In genomic region chrX:53097786-53098185, GRCm38 (mm10) we compare ENCODE assay signal across 19 mouse cellular contexts.
"Had no signal": no experiment of that assay in that cellular context is flagged by ENCODE, and none has a peak within 500 bp of the region (broad histone marks: within the 10 kb centered on the region; RNA-seq: fewer than 3 reads in every experiment).

No protein-coding gene starts in this region.

- H3K27ac ChIP-seq: midbrain, embryonic 10.5 days; midbrain, embryonic 12.5 days; neural tube, embryonic 13.5 days; neural tube, embryonic 15.5 days had no signal

- H3K4me1 ChIP-seq: midbrain, embryonic 10.5 days; midbrain, embryonic 12.5 days; neural tube, embryonic 13.5 days; neural tube, embryonic 15.5 days had no signal

- H3K9me3 ChIP-seq: midbrain, embryonic 10.5 days; midbrain, embryonic 12.5 days; neural tube, embryonic 13.5 days; neural tube, embryonic 15.5 days had no signal

- H3K4me3 ChIP-seq: midbrain, embryonic 10.5 days; midbrain, embryonic 12.5 days; myocyte; neural tube, embryonic 13.5 days; neural tube, embryonic 15.5 days had no signal

- H3K9ac ChIP-seq: lung, embryonic 14.5 days; midbrain, embryonic 12.5 days; neural tube, embryonic 13.5 days; neural tube, embryonic 15.5 days had no signal

- H3K36me3 ChIP-seq: midbrain, embryonic 10.5 days; midbrain, embryonic 12.5 days; neural tube, embryonic 13.5 days; neural tube, embryonic 15.5 days had no signal

- ATAC-seq: midbrain, embryonic 16.5 days had no signal

- H3K4me2 ChIP-seq: lung, embryonic 14.5 days; midbrain, embryonic 12.5 days; neural tube, embryonic 13.5 days; neural tube, embryonic 15.5 days had no signal

- H3K27me3 ChIP-seq: midbrain, embryonic 12.5 days; neural tube, embryonic 13.5 days; neural tube, embryonic 15.5 days had no signal

- DNase-seq: lung, adult 18-20 months; lung, embryonic 14.5 days; lung, postnatal 10 days; lung, postnatal 4 days; midbrain, embryonic 14.5 days; retina, postnatal 1 day; right cerebral cortex, adult 18-20 months; right cerebral cortex, postnatal 25 days; right cerebral cortex, postnatal 4 days; spleen, adult 18-20 months; thymus, adult 18-20 months; thymus, postnatal 14 days; thymus, postnatal 36 days had no signal
